Mouse (Mus musculus) cerebellum, postnatal 36 days (tissue): ENCODE results near the gene Cmip.

Experiments used
- DNase-seq, 2 experiments: peaks; one replicate each; pipeline ENCODE4 v3.0.0; 2021 to 2022; ENCODE audit warnings: mixed read lengths in 2 of 2

Cmip gene

GRCm38 (mm10) chr8:117257029-117257820 lies at the start of gene Cmip:
Gene Cmip (plus strand): TSS chr8:117257064.
- peak; percentile 33 to 53 for DNase-seq

GRCm38 (mm10) chr8:117209150-117209549 lies 47.7 kb upstream of the Cmip start:
- no peak for DNase-seq

- DNase-seq = no peak
These were observed 44.8 kb upstream of the Cmip start for GRCm38 (mm10) chr8:117212100-117212499.

GRCm38 (mm10) chr8:117217724-117218123 lies 39.1 kb upstream of the Cmip start:
- DNase-seq = no peak

GRCm38 (mm10) chr8:117222396-117222795 lies 34.5 kb upstream of the Cmip start:
- no peak for DNase-seq

GRCm38 (mm10) chr8:117224630-117225029 lies 32.2 kb upstream of the Cmip start:
- peak; percentile 82 to 87 for DNase-seq

GRCm38 (mm10) chr8:117226306-117226705 lies 30.6 kb upstream of the Cmip start:
- DNase-seq = no peak

- DNase-seq = no peak
These were observed 29.5 kb upstream of the Cmip start for GRCm38 (mm10) chr8:117227339-117227738.

GRCm38 (mm10) chr8:117233199-117233598 lies 23.7 kb upstream of the Cmip start:
- no peak for DNase-seq

GRCm38 (mm10) chr8:117236531-117236930 lies 20.3 kb upstream of the Cmip start:
- DNase-seq = no peak

GRCm38 (mm10) chr8:117240326-117240725 lies 16.5 kb upstream of the Cmip start:
- no peak for DNase-seq

GRCm38 (mm10) chr8:117240841-117241494 lies 15.9 kb upstream of the Cmip start:
- no peak for DNase-seq

GRCm38 (mm10) chr8:117241848-117242247 lies 15.0 kb upstream of the Cmip start:
- DNase-seq = no peak

GRCm38 (mm10) chr8:117242286-117242685 lies 14.6 kb upstream of the Cmip start:
- no peak for DNase-seq

- no peak for DNase-seq
These were observed 12.3 kb upstream of the Cmip start for GRCm38 (mm10) chr8:117244601-117245000.

- DNase-seq = no peak
These were observed 8.5 kb upstream of the Cmip start for GRCm38 (mm10) chr8:117248341-117248740.

GRCm38 (mm10) chr8:117251086-117251681 lies 5.7 kb upstream of the Cmip start:
- no peak for DNase-seq

GRCm38 (mm10) chr8:117252650-117253049 lies 4.2 kb upstream of the Cmip start:
- no peak for DNase-seq

- no peak for DNase-seq
These were observed 3.2 kb upstream of the Cmip start for GRCm38 (mm10) chr8:117253390-117254269.

- no peak for DNase-seq
These were observed 2.4 kb upstream of the Cmip start for GRCm38 (mm10) chr8:117254496-117254895.

GRCm38 (mm10) chr8:117256292-117256938 lies 449 bp upstream of the Cmip start:
- DNase-seq = peak; percentile 89 to 94
